Mouse (Mus musculus): ENCODE measurements at regions not wholly inside any gene's neighbourhood (a gene's known extent, or its start where the extent isn't known, plus 50 kb on each side); places are given as distances from the start of the nearest gene placed in this dataset.

- Histone ChIP-seq H3K27me3 (replicated peaks) (no peaks in the 10 kb centered on the region), H3K4me1 (ENCODE audit: control insufficient read depth in 1 of 2, insufficient read depth in 2 of 2) (no peaks in the 10 kb centered on the region), H3K36me3 (replicated peaks in 1 of 2; ENCODE audit: control insufficient read depth in 1 of 2, insufficient read depth in 1 of 2, low read length in 1 of 2) (no peaks in the 10 kb centered on the region), H3K4me2 (ENCODE audit: insufficient read depth, low read depth, poor library complexity, severe bottlenecking) (no peak overlapping the region), H3K79me2 (replicated peaks; ENCODE audit: control insufficient read depth, extremely low read depth, insufficient read depth, poor library complexity, severe bottlenecking) (no peaks in the 10 kb centered on the region), H3K9ac (ENCODE audit: insufficient read depth, low read depth) (no peak overlapping the region), H3K4me3 (replicated peaks in 1 of 3; ENCODE audit: low read depth in 2 of 3, low read length in 2 of 3, poor library complexity in 1 of 3) (no peak overlapping the region), H3K9me3 (replicated peaks; ENCODE audit: low read length) (peaks cover 7% of the 10 kb centered on the region), H3K27ac (ENCODE audit: insufficient read depth, low read depth) (no peak overlapping the region)
- no peak for DNase-seq (ENCODE audit: extremely low read depth)
- dilution Hi-C loops (cut with MboI; ENCODE audit: extremely low pct_ligation_motif_present, extremely low pct_unique_long_range_greater_than_20kb, low sequenced_read_pairs) (no loop called here), in situ Hi-C loops (cut with MboI; ENCODE audit: low pct_ligation_motif_present, low pct_unique_long_range_greater_than_20kb, low sequenced_read_pairs) (no loop called here)
- no peak for TF ChIP-seq KAT2A (IDR thresholded peaks at IDR 0.05; ENCODE audit: insufficient replicate concordance, low read length)
- TF ChIP-seq MEF2A (IDR thresholded peaks at IDR 0.05; ENCODE audit: borderline replicate concordance, low read depth, low read length) = no peak
- TF ChIP-seq ZKSCAN1 (IDR thresholded peaks at IDR 0.05; ENCODE audit: borderline replicate concordance, low read depth, low read length) = no peak
- TF ChIP-seq USF1 (IDR thresholded peaks at IDR 0.05; ENCODE audit: low read depth, low read length) = no peak
- no peak for TF ChIP-seq NELFE (IDR thresholded peaks at IDR 0.05; ENCODE audit: low read depth, low read length)
- no peak for TF ChIP-seq CHD1 (IDR thresholded peaks at IDR 0.05; ENCODE audit: low read depth, low read length)
- no peak for TF ChIP-seq RCOR1 (conservative IDR thresholded peaks at IDR 0.05; ENCODE audit: low read depth, low read length)
- TF ChIP-seq BHLHE40 (IDR thresholded peaks at IDR 0.05; ENCODE audit: low read depth, low read length) = no peak
Measured at GRCm38 (mm10) chr10:91583204-91583603, 402.1 kb upstream of the Tmpo start.

- Histone ChIP-seq H3K4me2 (ENCODE audit: insufficient read depth, low read depth, poor library complexity, severe bottlenecking) (no peak overlapping the region), H3K27ac (ENCODE audit: insufficient read depth, low read depth) (no peak overlapping the region), H3K9me3 (replicated peaks; ENCODE audit: low read length) (peaks cover 12% of the 10 kb centered on the region), H3K36me3 (replicated peaks in 1 of 2; ENCODE audit: control insufficient read depth in 1 of 2, insufficient read depth in 1 of 2, low read length in 1 of 2) (no peaks in the 10 kb centered on the region), H3K79me2 (replicated peaks; ENCODE audit: control insufficient read depth, extremely low read depth, insufficient read depth, poor library complexity, severe bottlenecking) (no peaks in the 10 kb centered on the region), H3K9ac (ENCODE audit: insufficient read depth, low read depth) (no peak overlapping the region), H3K4me3 (replicated peaks in 1 of 3; ENCODE audit: low read depth in 2 of 3, low read length in 2 of 3, poor library complexity in 1 of 3) (no peak overlapping the region), H3K27me3 (replicated peaks) (no peaks in the 10 kb centered on the region), H3K4me1 (ENCODE audit: control insufficient read depth in 1 of 2, insufficient read depth in 2 of 2) (no peaks in the 10 kb centered on the region)
- in situ Hi-C loops (cut with MboI; ENCODE audit: low pct_ligation_motif_present, low pct_unique_long_range_greater_than_20kb, low sequenced_read_pairs) (no loop called here), dilution Hi-C loops (cut with MboI; ENCODE audit: extremely low pct_ligation_motif_present, extremely low pct_unique_long_range_greater_than_20kb, low sequenced_read_pairs) (no loop called here)
- DNase-seq (ENCODE audit: extremely low read depth) = no peak
- TF ChIP-seq EP300 (IDR thresholded peaks at IDR 0.05; ENCODE audit: low read length) = no peak
- TF ChIP-seq MXI1 (IDR thresholded peaks at IDR 0.05; ENCODE audit: low read depth, low read length) = no peak
- TF ChIP-seq ETS1 (conservative IDR thresholded peaks at IDR 0.05; ENCODE audit: low read depth, low read length) = no peak
- TF ChIP-seq USF2 (conservative IDR thresholded peaks at IDR 0.05; ENCODE audit: low read depth, low read length) = no peak
- no peak for TF ChIP-seq SIN3A (IDR thresholded peaks at IDR 0.05; ENCODE audit: low read length)
- no peak for TF ChIP-seq MAZ (IDR thresholded peaks at IDR 0.05; ENCODE audit: low read depth, low read length)
- TF ChIP-seq MAFK (IDR thresholded peaks at IDR 0.05; ENCODE audit: insufficient replicate concordance, low read length) = no peak
- TF ChIP-seq HCFC1 (IDR thresholded peaks at IDR 0.05; ENCODE audit: low read depth, low read length) = no peak
- TF ChIP-seq ZNF384 (IDR thresholded peaks at IDR 0.05; ENCODE audit: low read depth, low read length) = no peak
- no peak for TF ChIP-seq MEF2A (IDR thresholded peaks at IDR 0.05; ENCODE audit: borderline replicate concordance, low read depth, low read length)
Measured at GRCm38 (mm10) chr10:91580959-91581358, 399.8 kb upstream of the Tmpo start.
